Mouse (Mus musculus) stomach, embryonic 15.5 days (tissue): Measurements from ENCODE around the gene Trmt2a. TPM values are rescaled to one million over a fixed set of nuclear protein-coding genes. Genes with fewer than 3 reads are reported as not detected.
A peak's percentile ranks its signal among the peaks of the same experiment; 100 is the strongest.

Source experiments
- microRNA counts: library from miRNA; unstranded; fragments of <30 nt; microRNA quantifications from one replicate; lab custom pipeline; 2016
- microRNA-seq: library from miRNA; unstranded; fragments of <30 nt; microRNA quantifications from one replicate; pipeline ENCODE4, GENCODE M21; 2016
- polyA plus RNA-seq: library from polyadenylated mRNA; unstranded; fragments of >200 nt; fragmentation: Nextera tagmentation; extraction: Ambion mirVana; gene quantifications from 2 replicates; pipeline ENCODE4 v1.2.1, GENCODE M21; 2015

Gene Trmt2a
- polyA plus RNA-seq, 1 experiment from 2014 or later: 93.7 TPM

MicroRNAs within 50 kb of the gene (microRNA counts, 519-probe panel; counts per million panel counts)
- 2,244 counts per million, percentile 38 among the panel's probes with 10 or more counts for microRNA mmu-miR-1306 (lab: Ali Mortazavi, UCI)

Small RNA genes within 50 kb of the gene (microRNA-seq; reads per million reads assigned to microRNA genes)
- gene Gm24572 (not detected), gene Mir1306 (215 reads per million, percentile 60 among the genes with 10 or more reads in this experiment)

Other genes with a start within 250 kb of the Trmt2a start
- gene Dgcr6, start 195.8 kb upstream of the Trmt2a start, polyA plus RNA-seq: 77.8 and 78.2 TPM in 2 replicates
- gene Prodh, start 158.5 kb upstream of the Trmt2a start, polyA plus RNA-seq: 13.1 and 14.8 TPM in 2 replicates
- 3.0 and 4.3 TPM in 2 replicates for gene Rtn4r, start 121.0 kb upstream of the Trmt2a start, polyA plus RNA-seq
- not detected in 2 replicates for gene Ccdc188, start 30.8 kb upstream of the Trmt2a start, polyA plus RNA-seq
- 15.2 and 15.7 TPM in 2 replicates for gene Zdhhc8, start 13.5 kb upstream of the Trmt2a start, polyA plus RNA-seq
- gene Ranbp1, start 53 bp downstream of the Trmt2a start, polyA plus RNA-seq: 536 and 556 TPM in 2 replicates
- gene Gm49776, start 9.6 kb downstream of the Trmt2a start, polyA plus RNA-seq: 1.1 TPM in 2 replicates
- 25.9 and 28.2 TPM in 2 replicates for gene Dgcr8, start 40.6 kb downstream of the Trmt2a start, polyA plus RNA-seq
- gene Tango2, start 99.4 kb downstream of the Trmt2a start, polyA plus RNA-seq: 29.0 and 34.9 TPM in 2 replicates
- gene Arvcf, start 99.5 kb downstream of the Trmt2a start, polyA plus RNA-seq: 25.3 and 28.7 TPM in 2 replicates
- gene Txnrd2, start 177.7 kb downstream of the Trmt2a start, polyA plus RNA-seq: 24.4 and 26.1 TPM in 2 replicates
- 95.5 and 101 TPM in 2 replicates for gene Comt, start 178.2 kb downstream of the Trmt2a start, polyA plus RNA-seq